Mouse (Mus musculus): ENCODE measurements around the gene Aph1a.

DNA sequence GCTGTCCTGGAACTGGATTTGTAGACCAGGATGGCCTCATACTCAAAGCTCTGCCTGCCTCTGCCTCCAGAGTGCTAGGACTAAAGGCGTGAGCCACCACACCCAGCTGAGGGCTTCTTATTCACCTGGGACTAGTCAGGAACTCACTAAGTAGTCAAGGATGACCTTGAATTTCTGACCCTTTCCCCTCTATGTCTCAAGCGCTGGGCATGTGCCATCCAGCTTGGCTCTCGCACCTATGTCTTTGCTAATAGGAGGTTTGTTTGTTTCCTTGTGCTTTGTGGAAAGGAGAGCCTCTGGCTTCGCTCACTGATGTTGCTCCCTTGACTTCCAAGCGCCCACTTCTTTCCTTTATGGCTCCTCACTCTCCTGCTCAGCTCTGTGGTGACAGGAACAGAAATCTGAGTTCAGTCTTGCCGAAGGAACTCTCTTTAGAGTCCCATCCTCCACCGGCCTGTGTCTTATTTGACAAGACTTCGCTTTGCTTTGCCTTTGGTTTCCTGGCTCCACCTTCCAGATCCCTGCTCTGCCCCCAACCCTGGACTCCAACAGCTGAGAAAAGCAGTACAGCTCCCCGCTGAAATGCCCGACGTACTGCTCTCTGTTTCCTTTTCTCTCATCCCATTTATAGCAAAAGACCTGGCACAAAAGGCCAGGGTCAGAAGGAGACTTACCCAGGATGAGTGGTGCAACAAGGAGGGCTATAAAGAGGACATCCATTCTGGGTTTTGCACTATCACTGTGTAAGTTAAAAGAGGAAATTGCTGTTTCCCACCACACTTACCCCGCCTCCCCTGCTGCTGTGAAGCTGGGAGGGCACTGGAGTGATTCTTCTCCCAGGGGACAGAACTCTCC lies 2.3 kb upstream of the Aph1a start, which contains the start of gene BC028528:
- TF ChIP-seq CTCF (IDR thresholded peaks at IDR 0.05; ENCODE audit: extremely low read depth, insufficient read depth, insufficient read length, insufficient replicate concordance) (no peak), POLR2A (IDR thresholded peaks at IDR 0.05; ENCODE audit: low read depth, low read length) (no peak)
